In the genomic region with DNA sequence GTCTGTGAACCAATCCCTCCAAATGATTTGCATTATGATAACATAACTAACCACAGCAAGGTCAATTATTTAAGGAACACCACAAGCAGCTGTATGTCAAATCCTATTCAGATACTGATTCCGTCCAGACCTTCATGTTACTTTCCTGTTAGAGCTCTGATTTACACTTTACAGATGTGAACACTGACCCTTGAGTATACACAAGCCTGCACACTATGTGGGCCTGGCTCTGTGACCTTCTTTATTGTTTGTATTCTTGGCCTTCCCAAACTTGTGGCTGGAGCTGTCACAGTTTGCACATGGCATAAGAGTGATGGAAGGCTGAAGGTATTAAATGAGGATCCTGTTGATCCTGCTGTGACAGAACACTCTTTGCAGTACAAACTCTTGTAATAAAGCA, we compare ENCODE assay signal across 18 mouse cellular contexts. TPM values are rescaled to one million over a fixed set of nuclear protein-coding genes. Genes with fewer than 3 reads are reported as not detected.
"Had no signal": no experiment of that assay in that cellular context is flagged by ENCODE, and none has a peak within 500 bp of the region (broad histone marks: within the 10 kb centered on the region; RNA-seq: fewer than 3 reads in every experiment).

No protein-coding gene starts in this region.

- H3K9me3 ChIP-seq: intestine, embryonic 15.5 days; limb, embryonic 13.5 days; midbrain, embryonic 10.5 days; neural tube, embryonic 12.5 days had no signal

- H3K27me3 ChIP-seq: intestine, embryonic 15.5 days; limb, embryonic 13.5 days; neural tube, embryonic 12.5 days had no signal

- H3K27ac ChIP-seq: intestine, embryonic 15.5 days; layer of hippocampus, adult 2 months; limb, embryonic 13.5 days; liver, embryonic 14.5 days; midbrain, embryonic 10.5 days; neural tube, embryonic 12.5 days had no signal

- H3K4me2 ChIP-seq: intestine, embryonic 15.5 days; limb, embryonic 13.5 days; neural tube, embryonic 12.5 days had no signal

- DNase-seq: kidney, adult 18-20 months; kidney, postnatal 4 days; left cerebral cortex, postnatal 4 days; lung, adult 18-20 months; midbrain, embryonic 14.5 days; retina, postnatal 1 day; right cerebral cortex, postnatal 4 days; spleen, adult 18-20 months; thymus, postnatal 4 days had no signal

- H3K36me3 ChIP-seq: intestine, embryonic 15.5 days; limb, embryonic 13.5 days; midbrain, embryonic 10.5 days; neural tube, embryonic 12.5 days had no signal

- ATAC-seq: intestine, embryonic 15.5 days had no signal

- H3K4me3 ChIP-seq: intestine, embryonic 15.5 days; layer of hippocampus, adult 2 months; limb, embryonic 13.5 days; midbrain, embryonic 10.5 days; myocyte; neural tube, embryonic 12.5 days had no signal

- H3K9ac ChIP-seq: intestine, embryonic 15.5 days; limb, embryonic 13.5 days; liver, embryonic 14.5 days; neural tube, embryonic 12.5 days had no signal

- H3K4me1 ChIP-seq: intestine, embryonic 15.5 days; midbrain, embryonic 10.5 days; neural tube, embryonic 12.5 days had no signal

RNA-seq across cellular contexts. Expression of gene BC030870, which starts 51.1 kb away (rescaled TPM):
- total RNA-seq: layer of hippocampus, adult 2 months; layer of hippocampus, postnatal 10 days; left cerebral cortex, postnatal 4 days; liver, adult 2 months had no signal
- polyA plus RNA-seq: liver, adult 2 months; midbrain, embryonic 10.5 days; midbrain, embryonic 14.5 days; myocyte; neural tube, embryonic 12.5 days had no signal
